Mouse (Mus musculus): Measurements from ENCODE around the gene Rasal1. TPM values are rescaled to one million over a fixed set of nuclear protein-coding genes. Genes with fewer than 3 reads are reported as not detected.

Gene Rasal1
- total and polyA plus RNA-seq, 3 experiments = 0.69 to 4.5 TPM; not detected in 1

- TF ChIP-seq POLR2AphosphoS2 (IDR thresholded peaks at IDR 0.05; ENCODE audit: low read length) (no peak), UBTF (IDR thresholded peaks at IDR 0.05; ENCODE audit: borderline replicate concordance, insufficient read depth, low read depth, low read length) (no peak), CTCF (IDR thresholded peaks at IDR 0.05 in 2 of 3, conservative IDR thresholded peaks at IDR 0.05 in 1 of 3; ENCODE audit: control insufficient read depth in 1 of 3, insufficient read depth in 1 of 3, low read depth in 2 of 3, low read length in 3 of 3, poor library complexity in 1 of 3, severe bottlenecking in 1 of 3) (no peak), ELF1 (IDR thresholded peaks at IDR 0.05; ENCODE audit: low read depth, low read length) (no peak), MYC (IDR thresholded peaks at IDR 0.05; ENCODE audit: low read depth, low read length) (no peak), POLR2AphosphoS5 (IDR thresholded peaks at IDR 0.05; ENCODE audit: borderline replicate concordance, low read depth, low read length) (no peak), BHLHE40 (IDR thresholded peaks at IDR 0.05; ENCODE audit: borderline replicate concordance, low read depth, low read length) (no peak), CHD2 (IDR thresholded peaks at IDR 0.05; ENCODE audit: low read length) (no peak), E2F4 (IDR thresholded peaks at IDR 0.05; ENCODE audit: borderline replicate concordance, low read depth, low read length) (no peak)
- H3K27me3 ChIP-seq (ENCODE audit: control insufficient read depth in 1 of 2, insufficient read depth in 2 of 2, low read length in 2 of 2) = no peaks in the 10 kb centered on the region
- no peak for DNase-seq (ENCODE audit: low read depth, low spot score)
- H3K36me3 ChIP-seq (ENCODE audit: control insufficient read depth in 1 of 2, insufficient read depth in 2 of 2, low read length in 2 of 2) = no peaks in the 10 kb centered on the region
- H3K9me3 ChIP-seq (replicated peaks; ENCODE audit: insufficient read depth, low read length) = no peaks in the 10 kb centered on the region
- H3K79me2 ChIP-seq (ENCODE audit: control insufficient read depth, insufficient read depth, low read length, poor library complexity) = no peaks in the 10 kb centered on the region
- H3K4me3 ChIP-seq (ENCODE audit: control insufficient read depth in 1 of 2, insufficient read depth in 1 of 2, low read depth in 2 of 2, low read length in 2 of 2) = no peak overlapping the region
- no peak overlapping the region for H3K9ac ChIP-seq (ENCODE audit: control insufficient read depth, low read depth, low read length, poor library complexity, severe bottlenecking)
- H3K4me1 ChIP-seq (ENCODE audit: control insufficient read depth in 1 of 2, insufficient read depth in 2 of 2, low read length in 2 of 2) = no peaks in the 10 kb centered on the region
- no peak overlapping the region for H3K27ac ChIP-seq (ENCODE audit: control insufficient read depth, low read depth, low read length)
Measured at GRCm38 (mm10) chr5:120682982-120683771, 34.6 kb downstream of the Rasal1 start.

GRCm38 (mm10) chr5:120685678-120686077 lies 37.1 kb downstream of the Rasal1 start:
- Histone ChIP-seq H3K27me3 (ENCODE audit: control insufficient read depth in 1 of 2, insufficient read depth in 2 of 2, low read length in 2 of 2) (no peaks in the 10 kb centered on the region), H3K4me1 (ENCODE audit: control insufficient read depth in 1 of 2, insufficient read depth in 2 of 2, low read length in 2 of 2) (no peaks in the 10 kb centered on the region)

More at GRCm38 (mm10) chr5:120685678-120686077, 37.1 kb downstream of the Rasal1 start:
- no peak for DNase-seq (ENCODE audit: low read depth, low spot score)
- no peak for TF ChIP-seq POLR2A (IDR thresholded peaks at IDR 0.05; ENCODE audit: control insufficient read depth in 1 of 2, insufficient read depth in 1 of 2, low read depth in 1 of 2, low read length in 2 of 2, poor library complexity in 1 of 2)
- TF ChIP-seq NRF1 (IDR thresholded peaks at IDR 0.05; ENCODE audit: insufficient read depth, low read depth, low read length, poor library complexity, severe bottlenecking) = no peak
- no peak for TF ChIP-seq ELF1 (IDR thresholded peaks at IDR 0.05; ENCODE audit: low read depth, low read length)
- no peak for TF ChIP-seq MAZ (IDR thresholded peaks at IDR 0.05; ENCODE audit: low read depth, low read length)
- no peak for TF ChIP-seq USF2 (IDR thresholded peaks at IDR 0.05; ENCODE audit: borderline replicate concordance in 1 of 2, insufficient read depth in 1 of 2, low read depth in 1 of 2, low read length in 2 of 2)
- TF ChIP-seq MAFK (IDR thresholded peaks at IDR 0.05; ENCODE audit: borderline replicate concordance, low read depth, low read length) = no peak
- no peak for TF ChIP-seq MYB (IDR thresholded peaks at IDR 0.05; ENCODE audit: low read depth, low read length)
- TF ChIP-seq MEF2A (IDR thresholded peaks at IDR 0.05; ENCODE audit: extremely low read depth, insufficient replicate concordance, low read depth, low read length, poor library complexity, severe bottlenecking) = no peak
- TF ChIP-seq GABPA (IDR thresholded peaks at IDR 0.05; ENCODE audit: low read depth, low read length) = no peak
- no peak for TF ChIP-seq USF1 (IDR thresholded peaks at IDR 0.05; ENCODE audit: low read depth, low read length)
- no peak for TF ChIP-seq ETS1 (IDR thresholded peaks at IDR 0.05; ENCODE audit: low read depth, low read length)
- H3K27ac ChIP-seq (ENCODE audit: control insufficient read depth, low read depth, low read length) = no peak overlapping the region
- no peaks in the 10 kb centered on the region for H3K36me3 ChIP-seq (ENCODE audit: control insufficient read depth in 1 of 2, insufficient read depth in 2 of 2, low read length in 2 of 2)
- no peak overlapping the region for H3K4me3 ChIP-seq (ENCODE audit: control insufficient read depth in 1 of 2, insufficient read depth in 1 of 2, low read depth in 2 of 2, low read length in 2 of 2)
- no peak overlapping the region for H3K9ac ChIP-seq (ENCODE audit: control insufficient read depth, low read depth, low read length, poor library complexity, severe bottlenecking)
- H3K79me2 ChIP-seq (ENCODE audit: control insufficient read depth, insufficient read depth, low read length, poor library complexity) = no peaks in the 10 kb centered on the region
- no peaks in the 10 kb centered on the region for H3K9me3 ChIP-seq (replicated peaks; ENCODE audit: insufficient read depth, low read length)

Measured in MEL (cell line).